Mouse (Mus musculus) ES-E14 (cell line): Measurements from ENCODE around the gene Omp.

ENCODE experiments used
- HCFC1 ChIP-seq: IDR thresholded peaks from 2 replicates; pipeline ENCODE4 v1.6.1; 2012; ENCODE audit warnings: low read length, inconsistent platforms, borderline replicate concordance; ENCODE audit not compliant: insufficient read depth
- ZNF384 ChIP-seq: IDR thresholded peaks from 2 replicates; pipeline ENCODE4 v1.6.1; 2012; ENCODE audit warnings: low read depth, low read length, inconsistent platforms

DNA sequence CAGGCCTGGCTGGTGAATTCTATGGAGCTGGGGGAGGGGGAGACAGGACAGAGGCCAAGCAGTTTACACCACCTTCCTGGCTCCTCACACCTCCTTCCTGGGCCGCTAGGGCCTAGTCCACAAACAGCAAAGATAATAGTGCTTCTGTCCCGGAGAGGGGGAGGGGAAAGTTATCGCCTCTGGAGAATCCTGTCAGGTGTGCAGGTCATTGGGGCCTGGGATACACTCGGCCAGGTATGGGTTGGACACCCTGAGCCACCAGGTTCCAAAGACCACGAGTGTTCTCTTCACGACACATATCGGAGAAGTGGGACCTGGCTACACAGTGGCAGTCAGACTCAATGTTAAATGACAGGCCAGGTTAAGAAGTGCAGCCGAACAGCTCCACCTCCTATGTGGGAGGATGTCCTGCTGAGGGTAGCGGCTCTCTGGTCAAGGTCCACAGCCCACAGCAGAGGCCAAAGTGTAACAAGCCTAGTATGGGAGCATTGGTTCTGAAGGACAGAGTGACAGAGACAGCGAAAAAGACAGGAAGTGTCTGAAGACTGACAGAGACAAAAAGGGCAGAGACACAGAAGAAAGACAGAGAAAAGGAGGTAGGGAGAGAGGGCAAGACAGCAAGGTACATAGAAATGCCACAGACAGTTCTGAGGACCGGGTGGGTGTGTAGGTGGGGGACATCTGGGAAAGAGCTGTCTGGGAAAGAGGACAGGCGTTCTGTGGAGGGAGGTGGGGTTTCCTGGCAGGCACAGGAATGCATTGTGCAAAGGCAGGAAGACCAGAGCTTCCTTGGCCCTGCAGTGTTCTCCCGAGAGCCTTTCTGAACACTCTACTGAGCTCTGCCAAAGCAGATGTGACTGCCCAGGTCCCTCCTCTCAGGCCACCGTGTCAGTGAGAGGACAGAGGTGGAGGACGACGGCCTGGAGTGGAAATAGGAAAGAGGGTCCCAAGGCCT, 40.5 kb downstream of the Omp start:
- TF ChIP-seq HCFC1: no peak
- no peak for TF ChIP-seq ZNF384
